Mouse (Mus musculus) intestine, embryonic 16.5 days (tissue): ENCODE data around the gene Gm4756. TPM values are rescaled to one million over a fixed set of nuclear protein-coding genes. Genes with fewer than 3 reads are reported as not detected.
A peak's percentile ranks its signal among the peaks of the same experiment; 100 is the strongest.

Source experiments
- ATAC-seq: fragments of 200-750 bp; cut with Nextera tagmentation; 2 replicates; pipeline ENCODE4 v1.8.0; 2017; ENCODE audit warnings: moderate TSS enrichment, moderate library complexity
- H3K27ac ChIP-seq: fragments of 300-500 bp; sonication (generic); 2 replicates; pipeline ENCODE4 v1.5.1; 2014; ENCODE audit warnings: mild to moderate bottlenecking, low read length
- H3K27me3 ChIP-seq: fragments of 300-500 bp; sonication (generic); replicated peaks from 2 replicates; pipeline ENCODE4 v1.6.1; 2014; ENCODE audit warnings: low read length, control low read depth, mixed read lengths; ENCODE audit not compliant: control insufficient read depth, insufficient read depth
- H3K36me3 ChIP-seq: fragments of 300-500 bp; sonication (generic); 2 replicates; pipeline ENCODE4 v1.6.1; 2014; ENCODE audit warnings: low read length, control low read depth; ENCODE audit not compliant: control insufficient read depth, insufficient read depth
- H3K4me1 ChIP-seq: fragments of 300-500 bp; sonication (generic); 2 replicates; pipeline ENCODE4 v1.6.1; 2014; ENCODE audit warnings: low read length, control low read depth, mixed read lengths; ENCODE audit not compliant: control insufficient read depth, insufficient read depth
- H3K4me2 ChIP-seq: fragments of 300-500 bp; sonication (generic); 2 replicates; pipeline ENCODE4 v1.6.1; 2014; ENCODE audit warnings: low read depth, low read length, control low read depth
- H3K4me3 ChIP-seq: fragments of 300-500 bp; sonication (generic); 2 replicates; pipeline ENCODE4 v1.5.1; 2014; ENCODE audit warnings: mild to moderate bottlenecking, low read length
- H3K9ac ChIP-seq: fragments of 300-500 bp; sonication (generic); 2 replicates; pipeline ENCODE4 v1.6.1; 2014; ENCODE audit warnings: low read depth, low read length
- H3K9me3 ChIP-seq: fragments of 300-500 bp; sonication (generic); 2 replicates; pipeline ENCODE4 v1.6.1; 2016; ENCODE audit warnings: low read length, control low read depth; ENCODE audit not compliant: control insufficient read depth
- WGBS: fragments of 180-500 bp; shearing (Covaris S2); extraction: QIAGEN DNeasy Blood & Tissue Kit; methylation state at CpG from one replicate; pipeline ENCODE4 v1.1.7; 2014; 5-methylcytosine and 5-hydroxymethylcytosine counted together
- polyA plus RNA-seq: library from polyadenylated mRNA; unstranded; fragments of >200 nt; fragmentation: Nextera tagmentation; extraction: Ambion mirVana; gene quantifications from 2 replicates; pipeline ENCODE4 v1.2.1, GENCODE M21; 2015

The Gm4756 gene
- polyA plus RNA-seq, 1 experiment from 2014 or later, result not detected

GRCm38 (mm10) chr12:72681919-72682318 is 32.5 kb upstream of the Gm4756 start:
- 88% methylated on average over 1 of the region's 1 CpGs for WGBS

GRCm38 (mm10) chr12:72679635-72680034 is 30.2 kb upstream of the Gm4756 start:
- H3K36me3 ChIP-seq, result no peaks in the 10 kb centered on the region
- no peak overlapping the region for H3K4me2 ChIP-seq
- H3K27ac ChIP-seq, result no peak overlapping the region
- H3K9ac ChIP-seq, result no peak overlapping the region
- H3K4me3 ChIP-seq, result no peak overlapping the region
- WGBS, result 71% methylated on average over 3 of the region's 3 CpGs
- no peaks in the 10 kb centered on the region for H3K27me3 ChIP-seq
- no peaks in the 10 kb centered on the region for H3K4me1 ChIP-seq
- no peak for ATAC-seq
- no peaks in the 10 kb centered on the region for H3K9me3 ChIP-seq

More at GRCm38 (mm10) chr12:72681919-72682318, 32.5 kb upstream of the Gm4756 start:
- Histone ChIP-seq H3K4me3 (no peak overlapping the region), H3K9me3 (no peaks in the 10 kb centered on the region), H3K4me2 (no peak overlapping the region), H3K36me3 (no peaks in the 10 kb centered on the region), H3K4me1 (no peaks in the 10 kb centered on the region), H3K9ac (no peak overlapping the region), H3K27ac (no peak overlapping the region), H3K27me3 (no peaks in the 10 kb centered on the region)
- no peak for ATAC-seq

GRCm38 (mm10) chr12:72674820-72675219 is 25.4 kb upstream of the Gm4756 start:
- Histone ChIP-seq H3K9me3 (no peaks in the 10 kb centered on the region), H3K27ac (no peak overlapping the region), H3K9ac (no peak overlapping the region), H3K36me3 (no peaks in the 10 kb centered on the region), H3K4me2 (no peak overlapping the region), H3K4me1 (no peaks in the 10 kb centered on the region), H3K4me3 (no peak overlapping the region), H3K27me3 (no peaks in the 10 kb centered on the region)
- WGBS, result 70% methylated on average over 2 of the region's 2 CpGs
- ATAC-seq, result no peak

GRCm38 (mm10) chr12:72674079-72674797 is 24.8 kb upstream of the Gm4756 start:
- WGBS, result 75% methylated on average over 7 of the region's 7 CpGs
- ATAC-seq, result no peak
- no peak overlapping the region for H3K4me2 ChIP-seq
- H3K9me3 ChIP-seq, result no peaks in the 10 kb centered on the region
- H3K9ac ChIP-seq, result no peak overlapping the region
- H3K4me3 ChIP-seq, result no peak overlapping the region
- no peak overlapping the region for H3K27ac ChIP-seq
- H3K27me3 ChIP-seq, result no peaks in the 10 kb centered on the region
- H3K36me3 ChIP-seq, result no peaks in the 10 kb centered on the region
- no peaks in the 10 kb centered on the region for H3K4me1 ChIP-seq

- WGBS, result 95% methylated on average over 6 of the region's 6 CpGs
- Histone ChIP-seq H3K27ac (no peak overlapping the region), H3K9ac (no peak overlapping the region), H3K36me3 (no peaks in the 10 kb centered on the region), H3K9me3 (no peaks in the 10 kb centered on the region), H3K4me3 (no peak overlapping the region), H3K4me2 (no peak overlapping the region), H3K4me1 (no peaks in the 10 kb centered on the region), H3K27me3 (no peaks in the 10 kb centered on the region)
- no peak for ATAC-seq
Observed at GRCm38 (mm10) chr12:72671516-72672135, 22.2 kb upstream of the Gm4756 start.

DNA sequence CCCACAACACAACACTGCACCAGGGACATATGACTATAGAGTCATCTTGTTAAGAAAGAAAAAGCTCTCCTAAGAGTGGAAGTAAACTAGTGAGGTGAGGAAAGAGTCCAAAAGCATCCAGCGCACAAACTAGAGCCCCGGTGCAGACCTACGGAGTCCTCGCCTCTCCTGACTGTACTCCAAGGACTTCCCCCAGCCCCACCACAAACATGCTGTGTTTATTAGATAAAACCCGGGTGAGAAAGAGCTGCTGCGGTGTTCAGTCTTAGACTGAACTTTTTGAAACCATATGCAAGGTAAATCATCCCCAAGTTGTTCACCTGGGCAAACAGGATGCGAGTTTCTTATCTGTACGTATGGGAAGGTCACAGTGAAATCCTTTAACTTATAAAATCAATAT is 21.5 kb upstream of the Gm4756 start:
- Histone ChIP-seq H3K36me3 (no peaks in the 10 kb centered on the region), H3K9me3 (no peaks in the 10 kb centered on the region), H3K4me2 (no peak overlapping the region), H3K4me1 (no peaks in the 10 kb centered on the region), H3K27me3 (no peaks in the 10 kb centered on the region), H3K4me3 (no peak overlapping the region), H3K27ac (no peak overlapping the region), H3K9ac (no peak overlapping the region)
- ATAC-seq, result no peak
- WGBS, result 79% methylated on average over 8 of the region's 8 CpGs

- 58% methylated on average over 10 of the region's 10 CpGs for WGBS
- no peaks in the 10 kb centered on the region for H3K36me3 ChIP-seq
- no peak overlapping the region for H3K27ac ChIP-seq
- H3K9ac ChIP-seq, result no peak overlapping the region
- H3K9me3 ChIP-seq, result no peaks in the 10 kb centered on the region
- no peak for ATAC-seq
- H3K4me2 ChIP-seq, result no peak overlapping the region
- no peaks in the 10 kb centered on the region for H3K27me3 ChIP-seq
- H3K4me3 ChIP-seq, result no peak overlapping the region
- H3K4me1 ChIP-seq, result peaks cover 8% of the 10 kb centered on the region
Observed at GRCm38 (mm10) chr12:72667868-72668469, 18.5 kb upstream of the Gm4756 start.

DNA sequence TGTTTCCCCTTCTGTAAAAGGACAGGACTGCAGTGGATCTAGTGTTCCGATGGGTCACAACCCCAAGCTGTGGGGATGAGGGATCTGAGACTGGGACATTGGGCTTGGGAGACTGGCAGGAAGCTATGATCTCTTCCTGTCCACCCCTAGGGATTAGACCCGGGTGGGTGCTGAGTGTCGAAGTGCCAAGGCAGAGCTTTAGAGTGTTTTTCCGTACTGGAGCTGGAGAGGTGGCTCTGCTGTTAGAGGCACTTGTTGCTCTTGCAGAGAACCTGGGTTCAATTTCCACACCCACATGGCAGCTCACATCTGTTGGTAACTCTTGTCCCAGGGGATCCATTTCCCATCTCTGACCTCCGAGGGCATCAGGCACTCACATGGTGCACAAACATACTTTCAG is 16.6 kb upstream of the Gm4756 start:
- no peaks in the 10 kb centered on the region for H3K36me3 ChIP-seq
- no peak for ATAC-seq
- H3K27me3 ChIP-seq, result no peaks in the 10 kb centered on the region
- no peak overlapping the region for H3K4me3 ChIP-seq
- no peak overlapping the region for H3K27ac ChIP-seq
- 83% methylated on average over 5 of the region's 5 CpGs for WGBS
- H3K9ac ChIP-seq, result no peak overlapping the region
- H3K9me3 ChIP-seq, result no peaks in the 10 kb centered on the region
- H3K4me2 ChIP-seq, result no peak overlapping the region
- H3K4me1 ChIP-seq, result peaks cover 8% of the 10 kb centered on the region

- H3K9ac ChIP-seq, result peak within 1 kb of the TSS; percentile 75
- H3K27ac ChIP-seq, result peak within 1 kb of the TSS; percentile 68
- 1% methylated on average over 33 of the region's 33 CpGs for WGBS
- peak within 1 kb of the TSS; percentile 65 for H3K4me3 ChIP-seq
- H3K36me3 ChIP-seq, result no peaks in the 10 kb centered on the region
- peak; percentile 99 for ATAC-seq
- H3K4me2 ChIP-seq, result peak within 1 kb of the TSS; percentile 90
- no peaks in the 10 kb centered on the region for H3K9me3 ChIP-seq
- no peaks in the 10 kb centered on the region for H3K27me3 ChIP-seq
- peaks cover 8% of the 10 kb centered on the region for H3K4me1 ChIP-seq
Observed at GRCm38 (mm10) chr12:72664735-72665337, 15.4 kb upstream of the Gm4756 start, which contains the start of gene Dhrs7. Gene Dhrs7 (minus strand): TSS chr12:72664909.
